Mouse (Mus musculus) lung, postnatal 25 days (tissue): ENCODE measurements around the gene Kazald1.

Source experiments
- DNase-seq: peaks from one replicate; pipeline ENCODE4 v3.0.0; 2022; ENCODE audit warnings: low spot score

The Kazald1 gene

GRCm38 (mm10) chr19:45077742-45078645 is 3.0 kb downstream of the Kazald1 start:
- DNase-seq = no peak

- DNase-seq = peak; percentile 57
These were observed 4.1 kb downstream of the Kazald1 start for GRCm38 (mm10) chr19:45078971-45079764.

- peak; percentile 86 for DNase-seq
These were observed 4.9 kb downstream of the Kazald1 start for GRCm38 (mm10) chr19:45079769-45080515.

DNA sequence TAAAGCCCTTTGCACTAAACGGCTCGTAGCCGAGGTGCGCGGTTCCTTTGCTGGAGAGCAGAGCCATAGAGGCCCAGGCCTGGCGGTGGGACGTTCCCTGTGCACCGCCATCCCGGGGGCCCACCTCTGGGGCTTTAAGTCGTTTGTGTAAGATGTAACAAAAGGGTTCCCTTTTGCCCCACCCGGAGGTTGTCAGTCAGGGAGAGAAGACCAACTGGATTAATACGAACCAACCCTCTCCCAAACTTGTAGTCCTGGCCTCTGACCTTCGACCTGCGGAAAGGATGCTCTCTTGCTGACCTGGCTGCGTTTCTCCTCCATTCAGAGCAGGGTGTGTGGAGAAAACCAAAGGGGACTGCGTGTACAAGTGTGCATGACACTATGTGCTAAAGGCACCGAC is 5.7 kb downstream of the Kazald1 start:
- DNase-seq = no peak

- DNase-seq = peak; percentile 68
These were observed 6.2 kb downstream of the Kazald1 start for GRCm38 (mm10) chr19:45081279-45081678.

GRCm38 (mm10) chr19:45081841-45082550 is 7.0 kb downstream of the Kazald1 start:
- no peak for DNase-seq

- DNase-seq = no peak
These were observed 22.8 kb downstream of the Kazald1 start for GRCm38 (mm10) chr19:45097868-45098267.

- no peak for DNase-seq
These were observed 25.6 kb downstream of the Kazald1 start for GRCm38 (mm10) chr19:45100486-45101270.

GRCm38 (mm10) chr19:45105591-45105990 is 30.6 kb downstream of the Kazald1 start:
- DNase-seq = no peak

DNA sequence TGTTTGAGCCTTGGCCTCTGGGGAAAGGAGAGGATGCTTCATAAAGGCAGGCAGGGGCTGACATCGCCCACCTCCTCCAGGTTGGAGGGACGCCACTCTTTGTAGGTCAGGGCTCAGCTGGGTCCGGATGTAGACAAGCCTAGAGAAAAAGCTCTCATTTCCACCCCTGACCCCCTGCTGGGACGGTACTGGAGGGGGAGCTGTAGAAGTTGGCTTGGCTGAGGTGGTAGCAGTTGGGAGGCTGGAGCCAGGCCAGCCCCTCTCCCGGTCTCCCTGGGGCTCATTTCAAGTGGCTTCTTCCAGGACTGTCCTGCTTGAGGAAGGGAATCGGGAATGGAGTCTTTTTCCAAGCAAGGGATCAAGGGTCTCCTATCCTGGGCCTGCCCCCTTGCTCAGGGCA is 31.6 kb downstream of the Kazald1 start:
- no peak for DNase-seq

DNA sequence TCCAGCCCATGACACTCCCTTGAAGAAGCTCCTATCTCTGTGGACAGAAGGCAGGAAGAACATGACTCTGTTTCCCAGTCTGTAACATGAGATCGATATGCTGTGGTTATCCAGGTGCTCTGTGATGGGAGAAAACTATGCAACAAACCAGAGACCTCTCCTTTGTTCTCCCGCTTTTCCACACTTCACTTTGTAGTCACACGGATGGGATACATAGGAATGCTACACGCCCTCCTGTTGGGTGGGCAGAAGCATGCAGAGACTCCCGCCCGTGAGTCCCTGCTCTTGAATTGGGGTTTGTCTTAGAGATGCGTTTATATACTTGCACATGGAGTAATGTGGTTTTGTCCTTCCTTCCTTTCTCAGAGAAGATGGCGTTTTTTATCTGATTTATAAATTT is 35.6 kb downstream of the Kazald1 start:
- no peak for DNase-seq

- DNase-seq = no peak
These were observed 37.4 kb downstream of the Kazald1 start for GRCm38 (mm10) chr19:45112444-45112843.

DNA sequence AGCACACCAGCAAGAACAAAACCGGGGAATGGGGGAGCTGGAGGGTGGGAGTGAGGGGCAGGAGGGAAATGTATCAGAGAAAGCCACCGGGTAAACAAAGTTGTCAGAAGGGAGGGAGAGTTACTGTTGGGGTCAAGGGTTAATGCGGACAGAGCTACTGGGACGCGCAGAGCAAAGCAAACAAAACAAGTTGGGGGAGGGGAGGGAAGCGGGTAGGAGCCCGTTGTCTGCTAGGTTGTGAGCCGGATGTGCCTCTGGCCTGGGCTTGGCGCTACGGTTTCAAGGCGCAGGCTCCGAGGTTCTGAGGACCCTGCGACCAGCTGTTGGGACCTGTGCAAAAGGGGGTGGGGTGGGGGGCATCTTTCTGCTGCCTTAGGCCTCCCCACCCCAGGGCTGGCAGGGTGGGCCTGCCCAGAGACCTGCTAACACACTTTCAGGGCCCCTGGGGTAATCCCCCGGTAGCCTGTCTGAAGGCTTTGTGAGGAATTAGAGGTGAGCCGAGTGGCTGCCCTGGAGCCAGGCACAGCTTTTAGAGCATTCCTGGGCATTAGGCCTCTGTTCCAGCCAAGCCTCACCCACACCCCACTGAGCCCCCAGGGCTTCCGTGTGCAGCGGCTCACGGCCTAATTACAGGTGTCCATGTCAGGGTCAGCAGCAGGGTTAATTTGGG is 38.9 kb downstream of the Kazald1 start:
- DNase-seq = no peak

DNA sequence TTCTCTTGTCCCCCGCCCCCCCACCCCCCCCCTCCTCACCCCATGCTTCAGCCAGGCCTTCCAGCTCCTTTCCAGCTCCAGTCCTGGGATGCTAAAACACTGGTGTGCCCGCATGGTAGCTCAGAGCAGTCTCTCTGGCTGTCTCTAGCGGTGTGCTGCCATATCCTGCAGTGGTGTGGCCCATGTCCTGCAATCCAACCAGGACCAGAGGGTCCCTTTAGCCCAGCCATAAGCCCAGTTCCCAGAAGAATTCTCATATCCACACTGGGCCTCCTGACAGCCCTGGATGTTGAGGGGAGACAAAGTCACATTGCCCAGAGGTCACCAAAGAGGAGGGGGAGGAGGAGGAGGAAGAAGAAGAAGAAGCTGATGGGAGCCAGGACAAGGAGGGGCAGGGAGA is 39.7 kb downstream of the Kazald1 start:
- DNase-seq = no peak

GRCm38 (mm10) chr19:45116798-45117197 is 41.8 kb downstream of the Kazald1 start:
- DNase-seq = peak; percentile 17
